Mouse (Mus musculus) ovary, postnatal 10 days (tissue): ENCODE measurements around the gene Ush1g.

Source experiments
- DNase-seq: peaks from one replicate; pipeline ENCODE4 v3.0.0; 2022; ENCODE audit warnings: low spot score

Ush1g gene

DNA sequence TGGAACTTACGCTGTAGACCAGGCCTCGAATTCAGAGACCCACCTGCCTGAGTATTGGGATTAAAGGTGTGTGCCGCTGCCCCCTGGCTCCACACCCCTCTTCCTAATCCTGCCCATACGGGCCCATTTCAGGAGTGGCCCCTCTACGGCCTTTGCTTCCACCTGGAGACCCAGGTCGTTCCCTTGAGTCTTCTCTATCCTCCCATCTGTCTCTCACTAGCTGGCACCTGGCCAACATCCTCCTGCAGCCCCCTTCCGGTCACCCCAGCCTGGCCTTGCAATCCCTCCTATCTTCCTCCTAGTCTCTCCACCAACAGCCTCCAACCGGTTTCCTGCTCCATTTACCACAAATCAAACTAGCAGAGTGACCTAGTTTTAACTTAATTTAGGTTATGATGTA, 32.0 kb downstream of the Ush1g start:
- no peak for DNase-seq

DNA sequence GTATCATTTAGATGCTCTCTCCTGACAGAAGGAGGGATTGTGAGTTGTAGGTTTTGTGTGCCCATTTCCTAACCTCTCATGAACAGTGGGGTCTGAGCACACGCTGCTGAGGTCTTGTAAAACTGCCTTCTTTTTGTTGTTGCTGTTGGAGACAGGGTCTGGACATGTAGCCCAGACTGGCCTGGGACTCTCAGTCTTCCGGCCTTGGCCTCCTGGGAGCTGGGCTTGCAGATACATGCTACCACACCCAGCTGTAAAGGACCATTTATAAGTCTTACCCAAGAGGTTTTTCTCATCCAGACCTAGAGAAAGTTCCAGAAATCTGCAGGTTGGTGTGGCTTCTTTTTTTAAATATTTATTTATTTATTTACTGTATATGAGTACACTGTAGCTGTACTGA, 33.5 kb downstream of the Ush1g start:
- DNase-seq, result no peak

DNA sequence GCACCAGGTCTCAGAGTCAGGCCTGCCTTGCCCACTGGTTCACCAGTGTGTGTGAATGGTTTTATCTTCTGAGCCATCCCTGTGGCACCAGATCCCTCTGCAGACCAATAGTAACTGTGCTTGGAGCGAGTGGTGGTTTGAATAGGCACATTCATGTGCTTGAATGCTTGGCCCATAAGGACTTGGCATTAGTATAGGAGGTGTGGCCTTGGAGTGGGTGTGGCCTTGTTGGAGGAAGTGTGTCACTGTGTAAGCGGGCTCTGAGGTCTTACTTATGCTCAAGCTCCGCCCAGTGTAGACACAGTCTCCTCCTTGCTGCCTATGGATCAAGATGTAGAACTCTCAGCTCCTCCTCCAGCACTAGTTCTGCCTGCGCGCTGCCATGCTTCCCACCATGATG, 34.5 kb downstream of the Ush1g start:
- DNase-seq, result no peak

DNA sequence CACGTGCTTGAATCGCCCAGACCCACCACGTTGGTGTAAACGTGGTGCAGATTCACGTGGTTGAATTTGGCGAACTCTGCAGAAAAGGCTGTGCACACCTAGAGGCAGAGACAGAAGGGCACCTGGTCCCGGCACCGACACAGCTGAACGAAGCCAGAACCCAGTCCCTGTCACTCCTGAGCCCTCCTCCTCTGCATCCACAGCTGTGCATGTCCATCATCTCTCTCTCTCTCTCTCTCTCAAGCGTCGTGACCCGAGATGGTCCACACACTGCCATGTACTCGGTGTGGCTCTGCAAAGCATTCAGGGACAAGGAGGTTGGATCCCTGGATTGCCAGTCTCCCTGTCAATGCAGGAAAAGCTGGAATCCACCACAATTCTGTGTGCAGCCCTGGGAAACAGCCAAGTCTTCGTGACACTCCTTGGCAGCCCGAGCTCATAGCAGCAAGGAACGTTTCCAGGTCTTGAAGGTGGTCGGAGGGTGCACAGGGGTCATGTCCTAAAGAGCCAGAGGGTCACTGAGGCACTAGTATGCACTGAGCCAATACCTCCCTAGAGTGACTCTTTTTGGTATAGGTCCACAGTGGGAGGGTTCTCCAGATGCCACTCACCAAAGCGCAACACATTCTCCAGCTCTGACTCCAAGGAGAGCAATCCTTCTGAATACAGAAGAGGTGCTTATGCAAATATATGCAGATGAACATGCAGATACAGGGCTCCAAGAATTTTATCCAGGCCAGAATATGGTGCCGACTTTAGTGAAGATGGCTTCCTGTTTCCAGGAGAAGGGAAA, 35.4 kb downstream of the Ush1g start:
- DNase-seq, result no peak

DNA sequence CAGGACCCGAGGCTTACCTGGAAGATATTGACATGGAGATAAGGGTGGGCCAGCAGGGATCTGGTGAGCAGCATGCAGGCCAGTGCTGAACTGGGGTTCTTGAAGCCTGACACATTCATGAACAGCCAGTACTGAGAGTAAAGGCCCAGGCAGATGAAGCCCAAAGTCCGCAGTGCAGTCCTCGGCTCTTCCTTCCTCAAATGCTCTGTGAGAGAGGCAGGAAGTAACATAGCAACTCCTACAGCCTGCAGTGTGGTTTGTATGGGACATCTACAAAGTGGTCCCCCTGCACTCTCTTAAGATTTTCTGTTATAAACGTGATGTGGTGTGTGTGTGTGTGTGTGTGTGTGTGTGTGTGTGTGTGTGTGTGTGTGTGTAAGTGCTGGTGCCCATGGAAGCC, 36.6 kb downstream of the Ush1g start:
- DNase-seq, result no peak

- DNase-seq, result no peak
Observed at GRCm38 (mm10) chr11:115283891-115284620, 37.8 kb downstream of the Ush1g start.

- no peak for DNase-seq
Observed at GRCm38 (mm10) chr11:115283486-115283765, 38.4 kb downstream of the Ush1g start.

GRCm38 (mm10) chr11:115282723-115283485, 38.9 kb downstream of the Ush1g start:
- no peak for DNase-seq

DNA sequence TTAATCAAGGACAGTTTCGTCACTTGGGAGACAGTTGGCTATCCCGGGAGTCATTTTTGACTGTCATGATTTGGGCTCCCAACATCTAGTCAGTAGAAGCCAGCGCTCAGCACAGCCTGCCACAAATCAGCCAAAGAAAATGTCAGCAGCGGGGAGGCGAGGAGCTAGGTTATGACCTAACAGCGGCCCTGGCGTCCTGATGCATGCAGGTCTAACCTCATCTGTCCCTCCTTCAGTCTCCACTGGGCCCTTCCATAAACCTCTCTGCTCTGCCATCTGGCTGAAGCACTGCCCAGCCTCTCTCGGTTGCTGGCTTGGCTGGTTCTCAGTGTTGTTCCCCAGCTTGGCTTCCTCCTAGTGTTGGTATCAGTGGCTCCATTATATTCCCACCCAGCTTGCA, 39.5 kb downstream of the Ush1g start:
- no peak for DNase-seq

- no peak for DNase-seq
Observed at GRCm38 (mm10) chr11:115279726-115280125, 42.1 kb downstream of the Ush1g start.

- DNase-seq, result no peak
Observed at GRCm38 (mm10) chr11:115278176-115278575, 43.7 kb downstream of the Ush1g start.

- DNase-seq, result no peak
Observed at GRCm38 (mm10) chr11:115277604-115277975, 44.3 kb downstream of the Ush1g start.

DNA sequence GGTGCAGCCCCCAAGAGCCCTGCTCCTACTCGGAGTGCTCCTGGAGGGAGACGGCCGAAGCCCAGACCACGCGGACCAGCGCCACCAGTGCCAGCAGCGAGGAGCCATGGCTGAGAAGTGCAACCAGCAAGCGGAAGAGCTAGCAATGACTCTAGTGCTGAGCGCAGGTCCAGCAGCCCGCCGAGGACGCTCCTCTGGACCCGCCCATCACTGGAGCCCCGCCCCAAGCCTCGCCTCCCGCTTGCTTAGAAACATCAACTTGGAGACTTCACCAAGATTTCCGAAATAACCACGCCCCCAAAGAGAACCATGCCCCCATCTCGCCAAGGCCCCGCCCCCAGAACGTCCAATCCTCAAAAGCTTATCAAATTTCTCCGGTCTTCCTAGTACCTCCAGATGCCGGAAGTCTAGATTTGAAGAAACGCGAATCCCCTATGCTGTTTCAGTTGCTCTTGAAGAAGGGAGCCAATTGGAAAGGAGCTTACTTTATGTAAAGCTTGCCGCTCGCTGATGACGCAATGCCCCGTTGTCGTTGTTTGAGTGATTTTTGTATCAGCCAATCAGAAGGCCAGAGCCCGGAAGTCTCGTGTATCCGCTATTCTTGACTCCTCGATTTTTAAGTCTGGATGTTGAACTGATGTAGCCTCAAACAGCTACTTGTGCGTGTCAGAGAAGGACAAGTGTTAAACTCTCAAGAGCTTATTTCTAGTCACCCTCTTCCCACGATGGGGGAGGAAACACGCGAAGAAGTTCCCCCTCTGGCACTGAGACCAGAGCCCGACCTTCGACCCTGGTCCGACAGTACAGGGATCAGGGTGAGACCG, 44.8 kb downstream of the Ush1g start, which contains the start of gene Fdxr:
Gene Fdxr (minus strand): TSS at position 271 of the 824 bp plus-strand sequence.
- peak; percentile 86 for DNase-seq

DNA sequence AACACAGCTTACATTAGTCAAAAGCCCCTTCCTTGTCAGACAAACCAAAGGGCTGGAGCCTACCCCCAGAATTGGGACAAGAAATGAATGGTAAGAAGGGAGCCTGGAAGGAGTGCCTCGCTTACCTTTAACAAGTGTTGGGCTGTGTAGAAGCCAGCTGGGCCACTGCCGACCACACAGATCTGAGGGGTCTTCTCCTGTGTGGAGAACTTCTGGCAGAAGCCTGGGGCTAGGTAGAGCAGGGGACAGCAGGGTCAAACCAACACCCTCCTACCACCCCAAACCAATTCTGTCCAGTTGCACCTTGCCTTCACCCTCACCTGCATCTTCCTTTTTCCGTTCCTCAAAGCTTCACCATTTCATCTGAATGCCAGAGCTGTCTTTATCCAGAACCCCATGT, 45.9 kb downstream of the Ush1g start:
- no peak for DNase-seq

- DNase-seq, result no peak
Observed at GRCm38 (mm10) chr11:115275509-115275908, 46.3 kb downstream of the Ush1g start.

DNA sequence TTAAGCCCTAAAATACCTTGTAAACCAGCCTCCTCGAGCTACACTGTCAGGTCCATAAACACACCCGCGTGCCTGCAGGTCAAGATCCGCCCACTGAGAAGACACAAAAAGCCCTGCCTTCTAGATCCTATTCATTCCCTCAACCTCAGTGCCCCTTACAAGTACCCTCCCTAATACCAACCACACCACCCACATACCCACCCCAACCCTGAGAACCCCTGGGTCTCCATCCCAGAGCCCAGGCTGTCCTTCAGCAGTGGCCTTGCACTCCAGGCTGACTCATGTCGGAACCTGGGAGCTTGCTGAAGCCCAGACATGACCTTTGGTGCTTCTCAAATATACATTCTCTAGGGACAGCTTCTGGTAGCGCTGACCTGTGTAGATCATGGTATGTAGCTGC, 47.1 kb downstream of the Ush1g start:
- DNase-seq, result no peak

GRCm38 (mm10) chr11:115274178-115274577, 47.7 kb downstream of the Ush1g start:
- DNase-seq, result no peak

- no peak for DNase-seq
Observed at GRCm38 (mm10) chr11:115273735-115274134, 48.1 kb downstream of the Ush1g start.

- no peak for DNase-seq
Observed at GRCm38 (mm10) chr11:115272894-115273498, 48.8 kb downstream of the Ush1g start.

GRCm38 (mm10) chr11:115271481-115271880, 50.4 kb downstream of the Ush1g start:
- DNase-seq, result no peak

- no peak for DNase-seq
Observed at GRCm38 (mm10) chr11:115271052-115271451, 50.8 kb downstream of the Ush1g start.
